Mouse (Mus musculus): Measurements from ENCODE around the gene Nkapd1.

Gene Nkapd1

GRCm38 (mm10) chr9:50601536-50601935 lies 15.7 kb downstream of the Nkapd1 start:
- no peak for DNase-seq (ENCODE audit: low spot score)

DNA sequence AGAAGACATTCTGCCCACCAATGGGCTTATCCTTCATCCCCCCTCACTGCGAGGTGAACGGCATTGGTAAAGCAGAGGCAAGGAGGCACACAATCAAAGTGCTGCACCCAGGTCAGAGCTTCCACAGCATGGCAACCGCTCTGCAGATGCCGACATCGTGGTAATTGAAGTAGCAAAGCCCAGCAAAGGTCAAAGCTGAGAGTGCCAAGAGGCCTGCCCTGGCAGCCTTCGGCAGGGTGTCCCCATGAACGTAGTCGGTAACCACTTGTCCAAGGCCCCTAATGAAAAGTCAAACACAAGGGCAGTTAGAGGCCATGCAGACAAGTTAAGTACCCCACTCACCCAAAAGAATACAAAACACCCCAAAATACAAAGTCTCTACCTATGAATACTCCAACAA lies 20.3 kb downstream of the Nkapd1 start:
- DNase-seq (ENCODE audit: low spot score): no peak

DNA sequence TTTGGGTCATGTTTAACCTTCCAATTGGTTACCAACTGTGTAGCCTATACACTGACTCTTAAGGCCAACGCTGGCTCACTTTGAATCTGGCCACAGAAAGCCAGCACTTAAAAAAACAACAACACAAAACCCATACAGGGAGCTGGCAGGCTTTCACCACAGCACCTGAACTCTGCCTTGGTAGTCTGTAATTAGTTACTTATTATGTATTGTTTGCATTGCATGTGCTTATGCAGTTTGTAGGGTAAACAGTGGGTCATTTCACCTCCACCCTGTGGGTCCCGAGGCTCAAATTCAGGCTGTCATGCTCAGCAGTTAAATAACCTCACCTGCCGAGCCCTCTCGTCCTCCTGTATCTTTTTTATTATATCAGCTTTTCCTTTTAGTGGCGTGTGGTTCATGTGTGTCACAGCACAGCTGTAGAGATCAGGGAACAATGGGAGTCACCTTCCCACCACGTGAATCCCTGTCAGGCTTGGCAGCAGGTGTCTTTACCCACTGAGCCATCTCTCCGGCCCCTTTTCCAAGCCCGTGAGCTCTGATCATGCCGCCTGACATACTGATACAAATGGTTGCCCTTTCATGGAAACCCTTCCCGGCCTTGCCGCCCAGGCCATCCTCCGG lies 22.4 kb downstream of the Nkapd1 start:
- no peak for DNase-seq (ENCODE audit: low spot score)

DNA sequence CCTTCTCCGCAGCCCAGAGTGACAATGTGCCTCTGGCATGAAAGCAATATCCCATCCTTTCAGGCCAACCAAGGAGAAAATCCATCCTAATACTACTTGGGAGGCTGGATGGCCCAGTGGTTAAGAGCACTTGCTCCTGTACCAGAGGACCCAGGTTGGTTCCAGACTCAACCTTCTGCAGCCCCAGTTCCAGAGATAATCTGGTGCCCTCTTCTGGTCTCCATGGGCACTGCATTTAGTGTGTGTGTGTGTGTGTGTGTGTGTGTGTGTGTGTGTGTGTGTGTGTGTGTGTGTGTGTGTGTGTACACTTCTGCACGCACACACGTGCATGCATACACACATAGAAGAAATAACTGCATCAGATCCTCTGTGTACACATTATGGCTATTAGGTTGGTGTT lies 23.7 kb downstream of the Nkapd1 start:
- DNase-seq (ENCODE audit: low spot score): peak; percentile 42

- no peak for DNase-seq (ENCODE audit: low spot score)
Observed at GRCm38 (mm10) chr9:50592955-50593354, 24.3 kb downstream of the Nkapd1 start.

GRCm38 (mm10) chr9:50590856-50591518 lies 26.3 kb downstream of the Nkapd1 start:
- DNase-seq (ENCODE audit: low spot score): no peak

DNA sequence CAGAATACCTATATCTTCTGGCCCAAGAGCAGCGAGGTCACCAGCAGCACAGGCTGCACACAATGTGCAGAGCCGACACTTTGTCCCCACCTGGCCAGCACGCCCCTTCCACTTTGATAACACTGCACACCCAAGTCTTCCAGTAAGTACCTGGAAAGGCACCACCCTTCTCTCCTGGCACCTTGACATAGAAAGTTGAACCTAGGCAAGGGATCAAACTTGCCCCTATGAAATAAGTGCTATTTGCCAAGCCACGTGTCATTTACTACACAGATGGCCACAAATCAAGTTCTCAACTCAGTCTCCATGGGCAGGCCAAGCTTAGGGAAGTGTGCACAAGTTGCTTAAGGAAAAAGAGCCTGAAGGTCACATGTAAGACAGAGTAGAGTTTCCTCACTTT lies 30.3 kb downstream of the Nkapd1 start:
- no peak for DNase-seq (ENCODE audit: low spot score)

DNA sequence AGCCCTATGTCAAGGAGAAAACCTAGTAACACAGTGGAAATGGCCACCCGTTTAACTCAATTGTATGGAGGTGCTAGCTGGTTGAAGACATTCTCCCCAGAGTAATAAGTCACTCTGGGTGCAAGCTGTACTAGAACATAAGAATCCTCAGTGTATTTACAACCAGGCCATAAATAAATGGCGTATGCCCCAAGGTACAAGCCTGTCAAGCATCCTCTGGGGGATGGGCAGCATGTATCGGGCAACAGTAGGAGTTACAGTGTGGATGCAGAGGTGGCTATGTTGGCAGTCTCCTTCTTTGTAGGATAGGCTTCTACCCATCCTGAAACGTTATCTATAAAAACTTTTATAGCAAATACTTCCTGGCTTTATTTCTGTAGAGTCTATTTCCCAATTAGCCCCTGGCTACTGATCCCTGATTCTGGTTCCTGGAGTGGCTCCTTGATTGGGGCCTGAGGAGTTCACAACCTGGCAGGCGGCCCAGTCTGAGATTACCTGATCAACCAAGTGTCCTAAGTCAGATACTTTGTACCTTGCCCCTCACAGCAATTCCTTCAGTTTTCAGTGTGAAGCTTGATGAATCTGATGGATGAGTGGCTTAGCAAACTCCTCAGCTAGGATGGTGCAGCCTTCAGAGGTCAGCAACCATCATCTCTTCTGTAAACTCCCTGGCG lies 32.0 kb downstream of the Nkapd1 start:
- DNase-seq (ENCODE audit: low spot score): no peak

DNA sequence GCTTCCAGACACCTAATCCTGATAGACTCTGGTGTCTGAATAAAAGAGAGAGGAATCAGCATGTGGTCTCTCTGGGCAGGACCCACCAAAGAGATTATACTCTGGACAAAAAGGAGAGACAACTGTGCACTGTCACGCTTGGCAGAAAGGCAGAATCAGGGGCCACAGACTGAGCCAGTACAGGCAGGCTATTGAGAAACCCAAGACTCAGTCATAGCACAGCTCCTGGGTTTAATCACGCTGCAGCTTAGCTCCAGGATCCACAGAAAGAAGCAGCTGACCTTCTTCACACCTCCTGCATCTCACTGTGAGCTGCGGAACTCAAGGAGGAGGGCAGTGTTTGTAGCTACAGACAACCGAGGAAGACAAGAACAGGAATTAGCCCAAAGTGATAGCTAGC lies 36.9 kb downstream of the Nkapd1 start:
- DNase-seq (ENCODE audit: low spot score): no peak

GRCm38 (mm10) chr9:50569599-50570525 lies 47.4 kb downstream of the Nkapd1 start:
- no peak for DNase-seq (ENCODE audit: low spot score)

DNA sequence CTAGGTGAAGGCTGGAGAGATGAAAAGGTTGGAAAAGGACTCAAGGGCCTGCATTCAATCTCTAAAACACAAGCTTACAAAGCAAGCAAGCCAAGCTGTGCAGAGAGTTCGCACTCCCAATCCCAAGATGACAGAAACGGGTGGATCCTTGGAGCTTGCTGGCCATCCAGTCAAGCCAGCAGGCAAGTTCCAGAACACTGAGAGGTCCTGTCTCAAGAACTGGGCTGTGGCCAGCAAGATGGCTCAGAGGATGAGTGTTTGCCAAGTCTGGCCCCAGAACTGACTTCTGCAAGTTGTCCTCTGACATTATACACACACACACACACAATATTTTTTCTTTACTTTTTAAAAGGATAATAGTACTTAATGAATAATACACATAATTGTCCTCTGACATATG lies 49.4 kb downstream of the Nkapd1 start:
- DNase-seq (ENCODE audit: low spot score): no peak

- DNase-seq (ENCODE audit: low spot score): no peak
Observed at GRCm38 (mm10) chr9:50567372-50567771, 49.9 kb downstream of the Nkapd1 start.

DNA sequence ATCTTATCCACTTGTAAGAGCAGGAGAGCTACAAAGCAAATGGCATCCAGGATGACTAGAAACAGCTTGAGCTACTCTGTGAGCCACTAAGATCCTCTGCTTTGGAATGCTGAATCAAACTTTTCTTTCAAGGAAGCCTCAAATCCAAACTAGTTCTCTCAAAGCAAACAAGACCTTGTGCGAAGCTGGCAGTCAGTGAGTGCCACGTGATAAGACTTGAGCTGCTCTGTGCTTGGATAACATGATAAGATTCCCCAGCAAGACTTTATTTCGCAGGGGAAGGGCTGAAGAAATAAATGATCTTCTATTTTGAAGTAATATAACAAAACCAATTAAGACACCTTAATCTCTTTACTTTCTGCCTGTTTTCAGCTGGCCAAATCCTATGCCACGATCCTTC lies 51.3 kb downstream of the Nkapd1 start:
- no peak for DNase-seq (ENCODE audit: low spot score)

DNA sequence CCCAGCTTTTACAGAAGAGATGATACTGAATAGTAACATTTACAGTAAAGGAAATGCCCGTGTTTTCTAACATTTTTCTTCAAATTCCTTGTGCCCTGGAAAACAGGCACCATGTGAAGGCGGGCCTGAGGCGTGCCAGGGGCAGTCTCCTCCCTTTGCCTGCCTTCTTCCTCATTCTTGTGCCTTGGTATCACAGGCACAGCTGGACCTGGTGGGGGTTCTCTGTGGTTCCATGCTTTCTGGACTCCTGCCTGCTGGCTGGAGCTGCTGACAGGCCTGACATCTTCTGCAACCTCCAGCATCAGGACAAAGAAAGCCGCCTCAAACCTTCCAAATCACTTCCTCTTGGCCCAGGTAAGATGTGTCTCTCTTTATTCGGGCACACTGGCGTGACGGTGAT lies 52.1 kb downstream of the Nkapd1 start:
- no peak for DNase-seq (ENCODE audit: low spot score)

- no peak for DNase-seq (ENCODE audit: low spot score)
Observed at GRCm38 (mm10) chr9:50561918-50562360, 55.3 kb downstream of the Nkapd1 start.

GRCm38 (mm10) chr9:50561145-50561917 lies 55.9 kb downstream of the Nkapd1 start, which contains the start of gene Tex12:
TSS of gene Tex12 (minus strand) at chr9:50561325.
- DNase-seq (ENCODE audit: low spot score): no peak

Measured in embryo, embryonic 10 days (tissue).